Mouse (Mus musculus) hematopoietic stem cell, adult 5-6 weeks (primary cell): ENCODE results near the gene Hecw2. TPM values are rescaled to one million over a fixed set of nuclear protein-coding genes. Genes with fewer than 3 reads are reported as not detected.

Experiments
- ATAC-seq, 2 experiments: fragments of 125-278 bp in 1 of 2; replicated peaks in 1 of 2; 2 replicates each; pipeline ENCODE4 v1.8.0; 2016 to 2017; ENCODE audit warnings: inconsistent platforms in 2 of 2, mild to moderate bottlenecking in 2 of 2, moderate number of reproducible peaks in 2 of 2, low read depth in 1 of 2, moderate TSS enrichment in 1 of 2; ENCODE audit not compliant: low FRiP score in 2 of 2, poor library complexity in 2 of 2, severe bottlenecking in 2 of 2, insufficient read depth in 1 of 2, low TSS enrichment in 1 of 2
- total RNA-seq: library from RNA; stranded (forward); fragments of 172-1452, 232-1000 nt; gene quantifications from 2 replicates; pipeline ENCODE4 v1.2.3, GENCODE M21; 2017

Hecw2 gene
- total RNA-seq, 1 experiment from 2014 or later: not detected

DNA sequence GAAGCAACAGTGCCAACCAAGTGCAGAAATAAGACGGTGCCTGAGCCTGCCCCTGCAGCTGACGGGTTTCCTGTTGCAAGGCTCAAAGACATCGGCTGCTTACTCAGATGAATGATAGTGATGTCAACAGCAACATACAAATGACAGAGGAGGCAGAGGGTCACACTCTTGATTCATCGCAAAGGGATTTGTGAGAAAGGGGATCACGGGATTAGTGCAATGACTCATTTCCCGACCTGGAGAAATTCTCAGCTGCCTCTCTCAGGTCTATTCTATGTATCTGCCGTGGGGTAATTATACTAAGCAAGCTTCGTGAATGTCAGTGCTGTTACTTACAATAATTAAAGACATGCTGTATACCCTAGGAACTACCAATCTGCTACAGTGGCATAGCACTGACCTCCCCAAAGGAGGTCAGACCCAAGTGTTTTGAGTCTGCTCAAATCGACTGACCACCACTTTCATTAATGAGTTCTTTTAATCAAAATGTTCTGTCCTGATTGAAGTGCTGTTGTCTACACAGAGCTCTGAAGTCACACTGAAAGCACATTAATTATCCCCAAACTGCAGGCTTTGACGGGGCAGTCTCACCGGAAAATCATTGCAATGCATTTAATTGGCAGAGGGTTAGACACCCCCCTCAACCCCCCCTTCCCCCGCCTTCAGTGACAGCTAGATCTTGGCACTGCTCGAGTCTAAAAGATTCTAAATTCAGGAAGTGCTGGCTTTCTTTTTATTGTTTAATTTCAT, 254.5 kb downstream of the Hecw2 start:
- peak; percentile 58 to 66 for ATAC-seq

DNA sequence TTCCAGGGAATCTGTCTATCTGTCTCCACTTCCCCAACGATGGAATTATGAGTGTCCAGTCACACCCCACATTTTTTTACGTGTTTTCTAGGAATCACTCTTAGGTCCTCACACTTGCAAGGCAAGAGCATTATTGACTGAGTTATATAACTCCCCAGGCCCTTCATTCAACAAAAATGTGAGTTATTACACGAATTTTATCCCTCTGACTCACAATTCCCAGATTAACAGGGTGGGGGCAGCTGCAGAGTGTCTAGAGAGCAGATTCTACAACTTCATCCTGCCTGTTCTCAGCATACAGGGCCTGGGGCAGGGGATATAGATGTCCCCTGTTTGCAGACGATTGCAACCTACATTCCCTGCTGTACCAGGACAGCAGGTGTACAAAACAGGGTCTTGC, 255.7 kb downstream of the Hecw2 start:
- ATAC-seq: no peak

DNA sequence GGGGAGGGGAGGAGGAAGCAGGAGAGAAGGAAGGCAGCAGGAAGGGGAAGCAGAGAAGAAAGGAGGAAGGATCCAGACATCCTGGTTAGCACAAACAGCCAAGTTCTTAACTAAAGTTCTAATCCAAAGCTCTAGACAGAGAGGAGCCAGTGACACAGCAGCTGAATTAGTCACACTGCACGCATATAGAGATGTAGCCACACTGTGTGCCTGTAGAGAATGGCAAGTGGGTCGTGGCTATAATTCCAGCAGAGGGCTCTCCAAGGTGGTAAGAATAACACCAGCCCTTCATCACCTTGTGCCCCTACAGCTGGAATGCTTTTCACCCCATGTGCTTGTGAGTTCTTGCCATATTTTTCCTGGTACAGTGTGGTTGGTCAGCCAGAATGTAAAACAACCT, 261.7 kb downstream of the Hecw2 start:
- ATAC-seq: 0 out of 4 replicates have a peak, but pooled peaks of 1 of the 2 experiments have one; percentile 17

DNA sequence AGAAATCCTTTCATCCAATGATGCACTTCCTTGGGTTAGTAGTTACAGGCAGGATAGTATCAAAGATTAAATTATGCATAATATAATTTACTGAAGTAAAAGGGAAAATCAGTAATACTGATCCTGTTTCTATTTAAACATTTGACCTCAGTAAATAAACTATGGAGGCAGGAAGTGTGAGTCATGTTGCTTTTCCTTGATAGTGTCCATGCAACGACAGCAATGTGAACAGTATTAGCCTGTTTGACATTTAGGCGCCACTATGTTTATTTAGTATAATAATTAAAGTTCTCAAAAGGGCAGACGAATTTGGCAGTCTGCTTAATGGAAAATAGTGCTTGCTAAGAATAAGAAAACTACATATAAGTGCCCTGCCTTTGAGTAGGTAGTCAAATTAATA, 263.7 kb downstream of the Hecw2 start:
- no peak for ATAC-seq

DNA sequence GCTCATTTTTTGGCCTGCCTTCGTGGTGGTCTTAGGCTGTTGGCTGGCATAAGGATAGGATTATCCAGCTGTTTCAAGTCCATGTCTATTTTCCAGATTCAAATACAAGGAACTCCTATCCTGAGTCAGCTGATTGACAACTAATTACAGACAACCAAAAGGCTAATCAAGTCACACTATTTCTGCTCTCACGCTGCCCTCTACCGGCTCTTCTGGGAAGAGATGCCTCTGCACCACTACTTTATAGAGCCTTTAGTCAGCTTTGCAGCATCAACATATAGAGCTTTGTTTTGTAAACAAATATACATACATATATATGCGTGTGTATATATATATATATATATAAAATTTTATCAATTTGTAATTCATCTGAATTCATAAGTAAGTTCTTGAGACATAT, 267.4 kb downstream of the Hecw2 start:
- no peak for ATAC-seq

DNA sequence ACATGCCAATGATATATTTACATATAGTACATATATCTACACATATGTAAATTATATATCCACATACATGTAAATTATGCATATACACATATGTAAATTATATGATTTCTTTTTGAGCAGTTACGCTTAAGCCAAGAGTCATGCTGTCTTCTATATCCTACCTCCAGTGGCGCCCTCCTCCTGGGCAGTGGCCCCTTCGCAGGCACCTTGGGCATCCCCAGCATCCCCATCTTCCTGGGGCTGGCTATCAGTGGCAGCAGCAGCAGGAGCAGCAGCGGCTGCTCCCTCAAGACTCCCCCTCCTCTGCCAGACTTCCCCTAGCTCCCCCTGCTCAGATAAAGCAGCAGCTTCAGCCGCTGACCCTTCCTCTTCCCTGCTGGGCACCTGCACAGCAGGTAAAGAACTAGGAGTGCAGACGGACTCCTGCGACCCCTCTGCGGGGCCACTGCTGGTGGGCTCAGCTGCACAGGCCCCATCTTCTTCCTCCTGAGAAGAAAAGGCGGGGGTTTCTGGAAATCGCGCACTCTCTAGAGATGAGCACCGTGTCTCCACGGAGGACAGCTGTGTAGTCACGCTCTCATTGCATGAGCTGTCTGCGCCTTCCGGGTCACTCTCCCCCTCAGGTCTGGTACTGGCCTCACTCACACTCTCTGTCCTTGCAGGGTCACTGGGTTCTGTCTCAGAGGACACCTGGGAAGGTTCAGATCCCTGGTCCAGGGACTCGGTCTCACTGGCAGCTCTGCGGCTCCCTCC, 269.6 kb downstream of the Hecw2 start:
- no peak for ATAC-seq

DNA sequence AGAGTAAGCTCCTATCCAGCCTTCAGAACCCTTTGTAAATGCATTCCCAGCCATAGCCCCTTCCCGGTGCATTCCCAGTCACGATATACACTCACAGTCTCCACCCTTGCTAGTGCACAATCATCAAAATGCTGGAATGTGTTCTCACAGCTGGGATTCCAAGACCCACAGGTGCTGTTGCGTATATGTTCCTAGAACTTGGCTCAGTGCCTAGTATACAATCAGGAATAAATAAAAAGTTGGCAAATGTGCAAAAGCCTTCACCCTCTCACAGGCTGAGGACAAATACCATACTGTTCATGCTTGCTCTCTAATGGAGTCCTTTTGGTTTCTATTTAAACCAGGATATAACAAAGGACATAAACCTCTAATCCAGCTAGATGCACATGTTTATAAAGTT, 283.1 kb downstream of the Hecw2 start:
- ATAC-seq: no peak

DNA sequence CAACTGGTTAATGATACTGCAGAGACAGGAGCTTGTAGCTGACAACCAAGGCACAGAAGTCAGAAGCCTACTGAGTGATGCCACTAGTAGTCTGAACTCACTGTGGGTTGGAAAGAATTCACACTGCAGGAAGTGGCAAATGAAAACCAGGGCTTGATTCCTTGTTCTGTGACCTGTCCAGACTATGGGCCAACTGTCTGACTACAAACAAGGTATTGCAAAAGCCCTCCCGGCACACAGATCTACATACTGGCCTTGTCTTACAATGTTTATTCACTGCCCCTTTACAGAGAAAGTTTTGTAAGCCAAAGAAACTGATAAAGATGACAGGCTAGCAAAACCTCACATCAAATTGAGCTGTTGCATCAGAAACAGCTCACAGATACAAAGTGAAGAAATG, 284.7 kb downstream of the Hecw2 start:
- ATAC-seq: no peak

DNA sequence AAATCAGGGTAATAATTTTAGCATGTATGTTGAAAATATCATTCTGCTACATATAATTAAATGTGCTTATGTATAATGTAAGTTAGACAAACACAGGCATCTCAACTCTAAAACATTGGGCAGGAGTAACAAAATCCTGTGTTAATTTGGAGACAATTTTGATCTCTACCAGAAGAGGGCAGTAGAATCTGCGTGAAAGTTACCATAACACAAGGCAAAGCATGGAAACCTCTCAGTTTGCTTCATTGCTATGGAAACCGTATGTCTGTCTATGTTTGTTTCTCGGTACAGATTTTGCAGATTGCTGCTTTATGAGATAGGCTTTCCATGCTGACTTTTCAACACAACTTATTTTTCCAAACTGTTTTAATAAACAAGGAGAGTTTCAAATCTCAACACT, 285.9 kb downstream of the Hecw2 start:
- peak; percentile 52 to 68; a peak in 2 of 4 replicates for ATAC-seq

DNA sequence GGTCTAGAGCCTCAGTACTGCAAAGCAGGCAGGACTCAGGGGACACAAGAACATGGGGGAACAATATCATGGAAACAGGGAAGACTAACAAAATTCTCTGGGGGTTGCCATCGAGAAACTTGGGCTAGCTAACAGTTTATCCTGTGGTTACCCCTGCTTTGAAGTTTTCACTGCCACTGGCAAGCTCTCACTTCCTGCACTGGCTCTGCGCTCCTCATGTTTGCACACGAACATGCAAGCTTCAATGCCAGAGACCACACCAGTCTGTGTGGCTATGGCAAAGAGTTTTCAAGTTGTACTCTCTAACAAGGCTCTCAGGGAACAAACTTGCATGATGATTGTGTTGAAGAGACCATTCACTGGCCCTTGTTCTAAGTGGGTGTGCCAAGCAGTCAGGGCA, 288.8 kb downstream of the Hecw2 start:
- ATAC-seq: peak; percentile 75 to 81

DNA sequence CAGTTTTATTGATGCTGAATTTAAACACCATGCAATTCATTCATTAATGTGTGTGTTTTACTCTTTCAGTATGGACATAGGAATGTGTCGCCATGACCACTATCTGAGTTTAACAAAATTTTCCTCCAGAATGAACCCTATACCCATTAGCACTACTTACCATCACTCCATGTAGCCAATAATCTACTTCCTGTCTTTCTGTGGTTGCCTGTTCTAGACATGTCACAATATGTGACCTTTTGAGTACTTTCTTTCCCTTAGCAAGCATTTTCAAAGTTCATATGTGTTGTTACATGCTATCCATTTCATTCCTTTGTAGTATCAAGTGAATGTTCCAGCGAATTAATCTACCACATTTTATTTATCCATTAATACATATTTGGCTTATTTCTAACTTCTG, 294.6 kb downstream of the Hecw2 start:
- ATAC-seq: no peak

DNA sequence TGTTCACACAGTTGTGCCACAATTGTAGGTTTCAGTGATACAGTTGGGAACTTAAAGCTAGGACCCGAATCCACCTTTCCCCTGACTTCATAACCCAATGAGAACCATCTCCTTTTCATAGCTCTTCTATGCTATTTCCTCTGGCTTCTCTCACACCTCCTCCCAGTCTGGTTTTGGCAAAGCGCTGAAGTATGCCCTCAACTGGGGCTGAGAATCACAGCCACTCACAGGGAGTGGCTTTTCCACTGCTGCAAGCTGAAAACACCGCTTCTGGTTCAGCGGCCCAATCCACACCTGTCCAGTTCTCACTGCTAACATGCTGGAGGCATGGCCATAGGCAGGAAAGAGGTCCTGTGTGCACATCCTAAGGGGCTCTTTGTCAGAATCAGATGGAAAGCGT, 300.7 kb downstream of the Hecw2 start:
- no peak for ATAC-seq

DNA sequence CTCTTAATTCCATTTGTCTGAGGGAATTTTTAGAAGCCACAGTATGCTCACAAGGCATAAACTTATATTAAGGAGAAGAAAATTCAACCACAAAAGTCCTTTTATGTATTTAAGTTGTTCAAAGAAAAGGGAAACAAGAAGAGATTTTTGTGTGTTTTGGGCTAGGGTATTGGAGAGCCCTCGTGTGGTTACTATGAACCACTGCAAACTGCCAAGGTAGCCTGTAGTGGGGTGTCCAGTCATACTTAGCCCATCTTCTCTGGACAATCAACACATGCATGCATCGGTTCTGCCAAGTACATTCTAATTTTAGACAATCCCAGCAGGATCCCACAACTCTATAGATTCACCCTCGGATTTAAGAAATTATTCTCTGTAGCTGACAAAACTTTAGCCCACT, 304.6 kb downstream of the Hecw2 start:
- ATAC-seq: peak; percentile 32 to 53; a peak in 1 of 4 replicates

DNA sequence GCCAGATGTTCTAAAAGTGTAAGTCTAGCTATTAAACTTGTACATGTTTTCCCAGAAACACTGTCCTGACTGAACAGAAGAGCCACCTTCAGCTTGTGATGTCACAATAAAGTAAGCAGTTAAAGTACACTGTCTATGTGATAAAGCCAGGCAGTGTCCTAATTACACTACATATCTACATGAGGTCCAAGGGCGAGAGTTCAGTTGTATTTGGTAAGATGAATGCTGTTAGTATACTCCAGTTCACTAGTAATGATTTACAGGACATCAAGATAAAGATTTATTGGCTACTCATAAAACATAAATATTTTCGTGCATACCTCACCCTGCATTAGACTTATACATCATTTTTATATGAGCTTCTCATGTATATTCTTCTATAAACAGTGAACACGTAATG, 305.2 kb downstream of the Hecw2 start:
- ATAC-seq: no peak

DNA sequence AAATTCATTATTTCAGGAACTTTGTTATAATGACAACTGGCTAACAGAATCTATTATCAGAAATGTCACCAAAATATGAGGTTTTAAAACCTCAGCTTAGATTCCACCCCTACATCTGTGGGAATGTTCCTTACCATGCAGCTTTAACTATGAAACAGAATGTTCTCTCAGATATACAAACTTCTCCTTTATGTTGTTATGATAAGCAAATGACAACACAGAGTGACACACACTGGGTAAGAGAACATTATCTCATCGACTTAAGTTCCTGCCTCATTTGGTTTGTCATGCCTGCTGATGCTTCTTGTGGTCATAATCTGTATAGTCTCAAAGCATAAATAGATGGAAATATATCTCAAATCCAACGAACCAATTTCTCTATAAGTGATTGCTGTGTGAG, 312.5 kb downstream of the Hecw2 start:
- ATAC-seq: peak in 1 of 2 experiments; percentile 42; a peak in 1 of 4 replicates

DNA sequence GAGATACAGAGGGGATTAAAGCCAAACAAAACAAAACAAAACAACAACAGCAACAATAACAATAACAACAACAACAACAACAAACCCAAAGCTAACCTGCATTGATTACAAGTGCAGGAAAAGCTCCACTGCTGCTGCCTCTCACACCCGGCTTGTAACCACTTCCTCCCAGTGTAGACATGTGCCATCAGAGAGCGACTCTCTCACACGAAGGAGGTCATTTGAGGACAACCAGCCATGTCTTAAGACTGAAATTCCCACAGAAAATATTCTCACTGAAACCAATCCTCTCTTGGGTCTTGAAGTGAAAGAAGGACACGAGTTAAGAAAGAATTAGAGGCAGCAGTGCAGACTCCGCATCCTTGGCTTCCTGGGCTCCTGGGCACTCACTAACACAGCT, 319.0 kb downstream of the Hecw2 start:
- ATAC-seq: peak; percentile 68 to 71

DNA sequence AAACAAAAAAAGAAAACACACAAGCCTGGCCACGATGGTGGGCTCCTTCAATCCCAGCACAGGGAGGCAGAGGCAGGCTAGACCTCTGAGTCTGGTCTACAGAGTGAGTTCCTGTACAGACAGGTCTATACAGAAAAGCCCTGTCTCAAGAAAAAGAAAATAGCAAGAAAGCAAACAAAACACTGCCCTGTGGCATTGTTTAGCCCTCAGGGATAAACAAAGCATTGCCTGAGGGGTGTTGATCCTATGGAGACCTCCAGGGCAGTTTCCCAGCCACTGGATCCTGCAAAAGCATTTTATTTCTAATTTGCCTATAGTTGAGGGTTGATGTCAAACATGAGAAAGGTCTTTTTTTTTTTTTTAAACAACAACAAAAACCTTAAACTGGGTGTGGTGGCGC, 327.7 kb downstream of the Hecw2 start:
- no peak for ATAC-seq

DNA sequence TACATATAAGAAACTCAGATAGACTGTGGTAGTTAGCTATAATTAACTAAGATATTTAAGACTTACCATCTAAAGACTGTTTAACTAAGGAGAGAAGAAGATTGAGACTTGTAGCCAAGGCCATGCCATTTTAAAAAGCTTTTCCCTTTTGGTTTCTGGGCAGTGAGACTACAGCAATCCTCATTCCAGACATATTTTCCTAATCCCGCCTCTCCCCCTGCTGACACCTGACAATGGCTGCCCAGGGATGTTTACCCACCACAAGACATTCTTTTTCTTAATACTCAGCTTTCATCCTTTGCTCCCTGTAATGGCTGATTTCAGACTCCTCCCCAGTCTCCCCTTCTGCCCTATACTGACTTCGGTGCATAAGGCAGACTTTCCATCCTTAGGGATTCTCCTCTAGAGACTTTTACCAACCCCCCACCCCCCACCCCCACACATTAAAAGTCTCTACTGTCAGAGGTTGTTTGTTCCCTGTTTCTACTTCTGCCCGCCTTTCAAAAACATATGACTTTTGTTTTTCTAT, 328.5 kb downstream of the Hecw2 start:
- no peak for ATAC-seq
